Mouse (Mus musculus): ENCODE data around the gene Plce1.
"Not testable (repeated sequence)": the region's sequence is repeated elsewhere in the genome, so short reads cannot be mapped to it uniquely, and the experiment has no call there.

Gene Plce1

DNA sequence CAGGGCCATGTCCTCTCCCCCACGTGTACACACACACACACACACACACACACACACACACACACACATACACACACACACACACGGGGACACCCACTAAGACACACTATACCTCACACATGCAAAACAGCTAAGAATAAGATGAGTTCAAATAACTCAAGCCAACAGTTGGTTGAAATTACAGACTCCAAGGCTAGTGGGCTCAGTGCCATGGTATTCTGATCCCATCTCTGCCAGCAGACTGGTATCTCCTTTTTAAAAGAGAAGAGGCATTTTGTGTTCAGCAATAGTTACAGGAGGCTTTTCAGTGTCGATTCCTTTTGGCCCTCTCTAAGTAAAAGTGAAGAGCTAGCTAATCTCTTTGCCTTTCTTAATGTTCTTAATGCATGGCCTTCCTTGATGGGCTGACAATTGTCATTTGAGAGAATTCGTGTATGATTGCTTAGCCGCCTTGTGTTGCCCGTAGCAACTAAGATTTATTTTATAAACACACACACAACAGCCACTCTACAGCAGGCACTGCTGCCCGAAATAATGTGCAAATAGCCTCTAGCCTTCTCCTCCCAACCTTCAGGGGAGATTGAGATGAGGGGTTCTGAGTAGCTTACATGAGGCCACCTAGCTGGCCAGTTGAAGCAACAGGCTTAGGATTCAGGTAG, 111.8 kb downstream of the Plce1 start:
- no peak for DNase-seq

DNA sequence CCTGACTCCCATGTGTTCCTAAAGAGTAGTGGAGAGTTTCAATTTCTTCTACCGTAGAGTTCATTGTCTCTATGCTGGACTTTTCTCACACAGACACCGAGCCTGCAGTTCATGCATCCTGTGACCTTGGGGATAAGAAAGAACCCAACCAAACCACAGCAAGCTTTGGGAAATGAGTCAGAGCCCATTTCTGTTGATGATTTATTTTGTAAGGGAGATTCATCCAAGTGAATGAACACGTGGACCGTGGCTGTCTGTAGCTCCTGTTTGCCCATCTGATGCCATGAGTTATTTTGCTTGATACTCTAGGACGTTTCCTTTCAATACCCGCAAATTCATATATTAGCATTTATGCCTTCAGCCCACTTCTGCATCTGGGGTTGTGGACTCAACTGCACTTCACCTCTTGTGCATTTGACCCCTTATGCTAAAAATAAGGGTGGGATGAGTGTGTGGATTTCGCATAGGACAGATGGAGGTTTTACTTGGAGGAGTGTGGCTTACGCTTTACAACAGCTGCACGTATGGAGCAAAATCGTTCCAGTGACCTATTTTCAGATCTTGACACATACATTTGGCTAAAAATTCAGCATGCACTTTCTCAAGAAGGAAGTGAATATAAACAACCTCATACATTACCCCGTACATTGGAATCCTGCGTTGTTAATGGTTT, 112.5 kb downstream of the Plce1 start:
- DNase-seq = no peak

GRCm38 (mm10) chr19:38596096-38596495, 115.2 kb downstream of the Plce1 start:
- DNase-seq = no peak

DNA sequence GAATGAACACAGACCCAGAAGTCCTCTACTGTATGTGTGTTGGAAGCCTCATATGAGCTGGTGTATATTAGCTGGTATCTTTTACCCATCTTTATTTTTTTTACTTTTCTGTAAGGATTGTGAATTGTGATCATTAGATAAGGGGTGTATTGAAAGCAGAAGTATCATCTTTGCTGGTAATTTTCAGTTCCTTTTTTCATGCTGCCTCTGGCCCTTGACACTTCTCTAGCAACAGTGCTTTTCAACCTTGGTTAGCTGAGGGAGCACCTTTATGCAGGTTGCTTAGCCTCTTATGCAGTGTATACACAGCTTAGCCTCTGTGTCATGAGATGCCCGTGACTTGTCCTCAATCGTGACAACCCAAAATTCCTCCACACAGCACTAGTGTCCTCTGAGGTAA, 116.5 kb downstream of the Plce1 start:
- no peak for DNase-seq

- no peak for DNase-seq
Measured at GRCm38 (mm10) chr19:38599001-38599400, 118.1 kb downstream of the Plce1 start.

- DNase-seq = no peak
Measured at GRCm38 (mm10) chr19:38601127-38601526, 120.2 kb downstream of the Plce1 start.

DNA sequence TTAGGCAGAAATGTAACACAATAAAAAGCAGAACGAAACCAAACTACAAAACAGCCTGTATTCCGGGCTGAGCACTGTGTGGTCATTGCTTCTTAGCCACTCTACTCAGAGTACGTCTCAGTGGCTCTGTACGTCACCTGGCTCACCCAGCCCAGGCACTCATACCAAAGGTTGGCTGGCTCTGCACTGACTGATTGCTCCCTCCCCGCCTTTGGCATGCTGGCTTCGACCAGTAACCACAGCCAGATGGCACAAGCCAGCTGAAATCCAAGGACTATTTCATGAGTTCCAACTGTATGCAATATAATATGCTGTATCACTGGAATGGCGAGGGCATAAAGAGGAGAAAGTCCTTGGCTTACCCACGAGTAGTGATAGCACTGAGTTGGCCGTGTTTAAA, 121.9 kb downstream of the Plce1 start:
- DNase-seq = no peak

GRCm38 (mm10) chr19:38607236-38607635, 126.3 kb downstream of the Plce1 start:
- no peak for DNase-seq

- DNase-seq = no peak
Measured at GRCm38 (mm10) chr19:38608951-38609654, 128.2 kb downstream of the Plce1 start.

DNA sequence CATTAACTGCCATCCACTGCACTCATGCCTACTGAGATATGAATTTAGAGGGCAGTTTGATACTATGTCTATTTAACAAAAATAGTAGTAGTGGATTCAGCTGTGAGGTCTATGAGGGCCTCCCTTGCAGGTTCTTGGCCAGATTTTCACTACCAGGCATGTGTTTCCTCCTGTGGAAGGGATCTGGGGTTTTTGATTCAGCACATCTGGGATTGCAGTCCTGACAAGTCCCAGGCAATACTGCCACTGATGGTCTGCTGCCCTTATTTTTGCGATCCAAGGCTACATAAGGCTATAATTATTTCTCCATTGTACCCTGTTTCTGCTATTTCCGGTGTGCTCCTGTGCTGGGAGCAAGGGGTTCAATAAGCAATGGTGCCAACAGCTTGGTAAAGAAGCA, 129.4 kb downstream of the Plce1 start:
- no peak for DNase-seq

GRCm38 (mm10) chr19:38610809-38611208, 129.9 kb downstream of the Plce1 start:
- DNase-seq = no peak

DNA sequence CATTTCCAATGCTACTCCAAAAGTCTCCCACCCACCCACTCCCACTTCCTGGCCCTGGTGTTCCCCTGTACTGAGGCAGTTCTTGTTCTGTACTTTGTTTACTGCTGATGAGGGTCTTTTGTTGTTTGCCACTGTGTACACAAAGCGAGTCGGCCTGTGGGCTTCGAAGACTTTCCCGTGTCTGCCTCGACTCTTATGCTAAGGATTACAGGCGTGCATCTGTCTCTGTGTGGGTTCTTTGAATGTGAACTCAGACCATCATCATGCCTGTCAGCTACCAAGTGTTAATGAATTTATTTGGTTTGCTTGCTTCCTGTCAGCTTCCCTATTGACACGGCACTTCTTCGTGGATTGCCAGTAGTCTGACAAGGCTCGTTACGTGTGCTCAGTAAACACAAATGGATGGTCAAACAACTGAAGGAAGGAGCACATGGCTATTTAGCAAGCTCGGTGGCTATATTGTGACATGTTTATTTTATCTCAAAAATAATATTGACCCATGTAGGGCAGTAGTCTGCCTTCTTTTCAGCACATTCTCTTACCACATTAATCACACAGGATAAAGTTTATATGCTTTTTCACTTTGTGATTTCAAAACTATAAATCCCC, 133.3 kb downstream of the Plce1 start:
- DNase-seq = no peak

GRCm38 (mm10) chr19:38615356-38615755, 134.4 kb downstream of the Plce1 start:
- no peak for DNase-seq

DNA sequence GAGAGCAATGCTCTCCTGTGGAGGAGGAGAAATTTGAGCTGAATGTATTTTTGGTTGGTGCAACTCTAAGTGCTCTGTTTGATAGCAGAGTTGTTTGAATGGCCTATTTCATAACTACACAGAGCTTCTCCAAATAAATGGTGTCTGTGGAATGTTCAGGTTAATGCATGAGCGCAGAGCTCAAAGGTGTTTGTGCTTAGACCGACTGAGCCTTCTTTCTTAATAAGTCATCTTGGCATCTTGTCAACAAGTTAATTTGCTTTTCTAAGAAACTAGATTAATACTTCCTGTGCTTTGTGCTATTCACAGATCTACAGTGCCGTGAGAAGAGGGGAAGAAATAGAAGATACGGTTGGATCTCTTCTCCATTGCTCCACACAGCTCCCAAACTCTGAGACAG, 139.2 kb downstream of the Plce1 start:
- no peak for DNase-seq

DNA sequence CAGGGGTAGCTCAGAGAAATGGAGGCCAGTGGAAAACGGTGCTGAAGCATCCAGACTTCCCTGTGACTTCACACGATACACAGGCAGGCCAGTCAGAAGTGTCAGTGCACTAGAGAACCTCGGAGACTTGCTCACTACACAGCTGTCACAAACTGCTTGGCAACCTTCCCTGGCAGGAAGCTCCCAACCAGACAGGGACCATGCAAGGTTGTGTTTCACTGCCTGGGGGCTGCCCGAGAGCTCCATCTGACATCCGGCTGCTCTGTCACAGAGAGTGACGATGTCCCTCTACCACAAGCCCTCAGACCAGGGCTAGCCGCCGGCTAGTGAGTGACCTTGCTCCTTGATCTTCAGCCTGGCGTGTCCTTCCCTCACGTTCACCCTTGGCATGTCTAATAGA, 140.6 kb downstream of the Plce1 start:
- no peak for DNase-seq

GRCm38 (mm10) chr19:38626246-38627015, 145.5 kb downstream of the Plce1 start:
- DNase-seq = no peak

GRCm38 (mm10) chr19:38627075-38627768, 146.3 kb downstream of the Plce1 start:
- DNase-seq = no peak

- DNase-seq = no peak
Measured at GRCm38 (mm10) chr19:38632251-38632650, 151.3 kb downstream of the Plce1 start.

- no peak for DNase-seq
Measured at GRCm38 (mm10) chr19:38633306-38633705, 152.4 kb downstream of the Plce1 start.

DNA sequence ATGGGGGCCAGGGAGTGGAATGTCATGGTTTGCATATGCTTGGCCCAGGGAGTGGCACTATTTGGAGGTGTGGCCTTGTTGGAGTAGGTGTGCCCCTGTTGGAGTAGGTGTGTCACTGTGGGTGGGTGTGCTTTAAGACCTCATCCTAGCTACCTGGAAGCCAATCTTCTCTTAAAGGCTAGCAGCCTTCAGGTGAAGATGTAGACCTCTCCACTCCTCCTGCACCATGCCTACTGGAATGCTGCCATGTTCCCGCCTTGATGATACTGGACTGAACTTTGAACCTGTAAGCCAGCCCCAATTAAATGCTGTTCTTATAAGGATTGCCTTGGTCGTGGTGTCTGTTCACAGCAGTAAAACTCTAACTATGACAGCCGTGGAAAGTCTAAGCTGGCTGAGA, 158.1 kb downstream of the Plce1 start:
- no peak for DNase-seq

DNA sequence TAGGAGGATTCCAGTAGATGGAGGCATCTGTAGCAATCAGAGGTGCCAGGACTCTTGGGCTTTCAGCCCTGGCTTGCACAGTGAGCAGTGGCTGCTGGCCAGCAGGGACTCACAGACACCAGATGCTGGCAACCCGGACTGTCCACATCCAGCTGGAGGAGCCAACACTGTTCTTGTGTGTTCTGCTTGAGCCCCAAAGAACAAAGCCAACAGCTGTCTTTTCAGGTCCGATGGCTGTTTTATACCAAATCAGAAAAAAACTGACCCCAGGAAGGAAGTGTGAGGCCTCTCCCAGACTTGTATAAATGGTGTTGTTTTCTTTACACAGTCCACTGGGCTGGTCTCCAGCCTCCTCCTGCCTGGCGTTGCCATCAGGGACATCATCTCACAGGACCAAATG, 158.9 kb downstream of the Plce1 start:
- peak; percentile 2 for DNase-seq

GRCm38 (mm10) chr19:38642515-38642914, 161.6 kb downstream of the Plce1 start:
- not testable (repeated sequence) for DNase-seq

Data from right cerebral cortex, adult 18-20 months (tissue).